Mouse (Mus musculus) kidney, postnatal 0 days (tissue): ENCODE data around the gene Gorasp2. TPM values are rescaled to one million over a fixed set of nuclear protein-coding genes. Genes with fewer than 3 reads are reported as not detected.

Experiments used
- ATAC-seq: fragments of 200-750 bp; cut with Nextera tagmentation; replicated peaks from 2 replicates; pipeline ENCODE4 v1.8.0; 2017; ENCODE audit warnings: low read depth, moderate number of reproducible peaks, moderate TSS enrichment, moderate library complexity; ENCODE audit not compliant: low FRiP score
- DNase-seq: peaks from one replicate; pipeline ENCODE4 v3.0.0-alpha.2; 2016; ENCODE audit warnings: low spot score
- H3K27ac ChIP-seq: fragments of 300-500 bp; sonication (generic); 2 replicates; pipeline ENCODE4 v1.5.1; 2014; ENCODE audit warnings: mild to moderate bottlenecking
- H3K27me3 ChIP-seq: fragments of 300-500 bp; sonication (generic); 2 replicates; pipeline ENCODE4 v1.6.1; 2014; ENCODE audit warnings: low read length, mixed read lengths; ENCODE audit not compliant: insufficient read depth
- H3K36me3 ChIP-seq: fragments of 300-500 bp; sonication (generic); 2 replicates; pipeline ENCODE4 v1.6.1; 2014; ENCODE audit warnings: low read length, mixed read lengths; ENCODE audit not compliant: insufficient read depth
- H3K4me1 ChIP-seq: fragments of 300-500 bp; sonication (generic); replicated peaks from 2 replicates; pipeline ENCODE4 v1.6.1; 2014; ENCODE audit warnings: antibody characterized with exemption, low read length, mixed read lengths; ENCODE audit not compliant: insufficient read depth
- H3K4me2 ChIP-seq: fragments of 300-500 bp; sonication (generic); 2 replicates; pipeline ENCODE4 v1.6.1; 2014; ENCODE audit warnings: mild to moderate bottlenecking, low read length, moderate library complexity, mixed read lengths
- H3K4me3 ChIP-seq: fragments of 300-500 bp; sonication (generic); replicated peaks from 2 replicates; pipeline ENCODE4 v1.5.1; 2014; ENCODE audit warnings: low read depth, low read length
- H3K9ac ChIP-seq: fragments of 300-500 bp; sonication (generic); 2 replicates; pipeline ENCODE4 v1.6.1; 2014; ENCODE audit warnings: low read depth, low read length
- H3K9me3 ChIP-seq: fragments of 300-500 bp; sonication (generic); replicated peaks from 2 replicates; pipeline ENCODE4 v1.6.1; 2016; ENCODE audit warnings: low read length, inconsistent platforms, mixed read lengths
- CTCF ChIP-seq: IDR thresholded peaks from 2 replicates; pipeline ENCODE4 v1.5.1; 2016; ENCODE audit warnings: antibody characterized with exemption, low read depth, mild to moderate bottlenecking, moderate library complexity
- WGBS: fragments of 180-500 bp; shearing (Covaris S2); extraction: QIAGEN DNeasy Blood & Tissue Kit; methylation state at CpG from one replicate; pipeline ENCODE4 v1.1.7; 2014; 5-methylcytosine and 5-hydroxymethylcytosine counted together
- polyA plus RNA-seq: library from polyadenylated mRNA; unstranded; fragments of >200 nt; fragmentation: Nextera tagmentation; extraction: Ambion mirVana; gene quantifications from 2 replicates; pipeline ENCODE4 v1.2.1, GENCODE M21; 2015

Gene Gorasp2
- polyA plus RNA-seq, 1 experiment from 2014 or later, result 151 TPM

DNA sequence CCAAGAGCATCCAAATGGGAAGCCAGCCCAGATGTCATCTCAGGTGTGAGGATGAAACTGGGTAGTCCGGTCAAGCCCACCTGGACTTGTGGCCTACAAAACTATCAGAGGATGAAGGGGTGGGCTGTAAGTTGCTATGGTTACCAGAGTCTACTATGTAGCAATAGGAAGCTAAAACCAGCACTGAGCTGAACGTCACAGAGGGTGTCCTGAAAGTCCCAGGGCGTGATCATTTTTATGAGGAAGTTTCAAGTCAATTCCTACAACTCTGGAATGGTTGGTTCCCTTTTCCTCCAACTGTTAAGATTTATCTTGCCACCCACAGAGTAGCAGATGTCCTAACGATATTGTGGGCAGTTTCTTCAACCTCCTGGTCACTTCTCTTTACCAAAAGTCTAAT, 39.1 kb upstream of the Gorasp2 start:
- Histone ChIP-seq H3K27ac (no peak overlapping the region), H3K9me3 (no peaks in the 10 kb centered on the region), H3K9ac (no peak overlapping the region), H3K27me3 (no peaks in the 10 kb centered on the region), H3K36me3 (no peaks in the 10 kb centered on the region), H3K4me1 (no peaks in the 10 kb centered on the region), H3K4me3 (no peak overlapping the region), H3K4me2 (no peak overlapping the region)
- no peak for ATAC-seq
- DNase-seq, result no peak
- TF ChIP-seq CTCF, result no peak
- 56% methylated on average over 4 of the region's 4 CpGs for WGBS

DNA sequence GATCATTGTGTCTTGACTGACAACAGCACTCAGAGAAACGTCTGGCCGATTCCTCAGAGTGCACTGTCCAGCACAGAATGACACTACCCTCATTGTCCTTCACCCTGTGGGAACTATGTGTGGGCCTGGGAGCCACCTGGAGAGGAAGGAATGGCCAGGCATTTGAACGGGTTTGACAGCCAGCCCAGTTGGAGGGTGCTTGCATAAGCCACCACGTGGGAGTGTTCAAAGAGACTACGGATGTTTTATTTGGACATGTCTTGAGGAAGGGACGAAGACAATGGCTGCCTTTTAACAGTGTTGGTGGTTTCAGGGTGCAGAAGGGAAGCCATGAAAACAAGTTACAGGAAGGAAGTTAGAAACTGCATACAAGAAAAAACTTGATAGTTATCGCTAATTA, 35.6 kb upstream of the Gorasp2 start:
- Histone ChIP-seq H3K4me3 (no peak overlapping the region), H3K4me2 (no peak overlapping the region), H3K27ac (no peak overlapping the region), H3K27me3 (no peaks in the 10 kb centered on the region), H3K36me3 (no peaks in the 10 kb centered on the region), H3K4me1 (no peaks in the 10 kb centered on the region), H3K9ac (no peak overlapping the region), H3K9me3 (no peaks in the 10 kb centered on the region)
- no peak for DNase-seq
- WGBS, result 50% methylated on average over 7 of the region's 7 CpGs
- no peak for TF ChIP-seq CTCF
- no peak for ATAC-seq

DNA sequence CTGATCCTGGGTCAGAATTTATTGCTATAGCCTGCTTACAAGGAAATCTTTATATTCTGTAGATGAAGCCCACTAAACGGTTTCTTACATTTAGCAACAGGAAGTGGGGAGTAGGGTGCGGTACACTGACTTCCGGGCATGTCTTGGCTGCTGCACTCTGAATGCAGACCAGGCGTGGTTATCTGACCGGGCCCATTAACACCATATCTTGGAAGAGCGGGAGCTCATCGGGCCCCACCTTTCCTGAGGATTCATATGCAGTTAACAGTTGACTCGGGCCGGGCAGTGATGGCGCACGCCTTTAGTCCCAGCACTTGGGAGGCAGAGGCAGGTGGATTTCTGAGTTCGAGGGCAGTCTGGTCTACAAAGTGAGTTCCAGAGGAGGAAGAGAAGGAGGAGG, 33.0 kb upstream of the Gorasp2 start:
- no peaks in the 10 kb centered on the region for H3K9me3 ChIP-seq
- TF ChIP-seq CTCF, result no peak
- H3K4me1 ChIP-seq, result no peaks in the 10 kb centered on the region
- H3K4me3 ChIP-seq, result no peak overlapping the region
- ATAC-seq, result no peak
- no peaks in the 10 kb centered on the region for H3K27me3 ChIP-seq
- H3K4me2 ChIP-seq, result no peak overlapping the region
- H3K27ac ChIP-seq, result no peak overlapping the region
- no peaks in the 10 kb centered on the region for H3K36me3 ChIP-seq
- WGBS, result 82% methylated on average over 12 of the region's 12 CpGs
- no peak overlapping the region for H3K9ac ChIP-seq
- DNase-seq, result no peak

DNA sequence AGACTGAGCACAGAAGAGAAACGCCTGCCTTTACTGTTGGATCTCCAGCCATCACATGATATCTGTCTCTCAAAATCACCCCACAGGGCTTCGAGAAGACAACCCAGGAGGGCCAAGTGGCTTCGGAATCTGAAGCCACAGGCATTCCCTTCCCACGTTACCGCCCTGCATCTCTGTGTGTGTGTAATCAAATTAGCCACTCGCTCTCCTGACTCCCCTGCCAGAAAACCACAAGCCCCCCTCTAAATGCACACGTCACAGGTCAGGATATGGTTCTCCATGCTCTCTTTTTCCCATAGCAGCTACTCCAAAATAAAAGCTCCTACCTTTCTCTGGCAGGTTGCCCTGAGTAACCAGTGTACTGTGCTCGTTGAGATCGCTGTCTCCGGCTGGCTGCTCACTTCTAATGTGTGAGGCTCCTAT, 32.0 kb upstream of the Gorasp2 start:
- DNase-seq (peak; percentile 94), ATAC-seq (peak; percentile 89)
- no peaks in the 10 kb centered on the region for H3K36me3 ChIP-seq
- no peak overlapping the region for H3K27ac ChIP-seq
- H3K4me1 ChIP-seq, result no peaks in the 10 kb centered on the region
- H3K4me3 ChIP-seq, result peak overlapping the region; percentile 16; the same call in 1 of the 2 replicates
- H3K9ac ChIP-seq, result no peak overlapping the region
- peak overlapping the region; percentile 45 for H3K4me2 ChIP-seq
- no peaks in the 10 kb centered on the region for H3K27me3 ChIP-seq
- H3K9me3 ChIP-seq, result no peaks in the 10 kb centered on the region
- no peak for TF ChIP-seq CTCF
- WGBS, result 11% methylated on average over 10 of the region's 10 CpGs

DNA sequence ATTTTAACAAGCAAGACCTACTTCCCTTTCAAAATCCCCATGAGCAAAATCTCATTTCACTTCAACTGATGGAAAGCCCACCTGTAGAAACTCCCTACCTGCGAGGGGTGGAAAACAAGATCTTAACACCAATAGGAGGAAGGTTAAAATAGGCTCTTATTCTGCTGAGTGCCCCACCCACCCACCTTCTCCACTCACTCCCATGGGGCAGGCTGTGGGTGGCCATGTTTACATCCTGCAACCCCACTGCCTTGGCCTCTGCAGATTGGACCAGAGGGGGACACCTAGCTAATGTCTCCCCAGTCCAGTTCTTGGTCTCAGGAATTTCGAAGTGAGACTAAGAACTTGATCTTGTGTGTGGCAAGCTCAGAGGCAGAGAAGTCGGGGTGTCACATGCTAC, 31.5 kb upstream of the Gorasp2 start:
- H3K27ac ChIP-seq, result no peak overlapping the region
- peak overlapping the region; percentile 45 for H3K4me2 ChIP-seq
- TF ChIP-seq CTCF, result no peak
- no peaks in the 10 kb centered on the region for H3K27me3 ChIP-seq
- ATAC-seq (no peak), DNase-seq (no peak)
- 46% methylated on average over 3 of the region's 3 CpGs for WGBS
- H3K4me3 ChIP-seq, result no peak overlapping the region
- H3K4me1 ChIP-seq, result no peaks in the 10 kb centered on the region
- H3K9me3 ChIP-seq, result no peaks in the 10 kb centered on the region
- no peaks in the 10 kb centered on the region for H3K36me3 ChIP-seq
- H3K9ac ChIP-seq, result no peak overlapping the region

DNA sequence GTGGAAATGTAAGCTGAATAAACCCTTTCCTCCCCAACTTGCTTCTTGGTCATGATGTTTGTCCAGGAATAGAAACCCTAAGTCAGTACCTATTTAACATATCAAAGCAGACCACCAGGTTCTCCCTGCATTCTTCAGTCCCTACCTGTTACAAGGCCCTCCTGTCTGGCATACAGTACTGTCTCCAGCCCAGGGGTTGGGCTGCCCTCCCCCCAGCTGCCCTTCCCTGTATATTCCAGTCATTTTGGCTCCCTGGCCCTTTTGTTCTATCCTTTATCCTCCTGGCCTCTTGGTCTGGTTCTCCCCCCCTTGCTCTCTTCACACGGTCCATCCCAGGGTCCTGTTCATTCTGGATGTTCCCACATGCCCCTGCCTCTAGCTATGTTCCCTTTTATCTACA, 30.1 kb upstream of the Gorasp2 start:
- no peak for DNase-seq
- ATAC-seq, result no peak
- Histone ChIP-seq H3K4me3 (no peak overlapping the region), H3K36me3 (no peaks in the 10 kb centered on the region), H3K9me3 (no peaks in the 10 kb centered on the region), H3K27ac (no peak overlapping the region), H3K4me2 (no peak overlapping the region), H3K27me3 (no peaks in the 10 kb centered on the region), H3K9ac (no peak overlapping the region), H3K4me1 (no peaks in the 10 kb centered on the region)
- TF ChIP-seq CTCF, result no peak
- WGBS, result 81% methylated on average over 1 of the region's 1 CpGs

DNA sequence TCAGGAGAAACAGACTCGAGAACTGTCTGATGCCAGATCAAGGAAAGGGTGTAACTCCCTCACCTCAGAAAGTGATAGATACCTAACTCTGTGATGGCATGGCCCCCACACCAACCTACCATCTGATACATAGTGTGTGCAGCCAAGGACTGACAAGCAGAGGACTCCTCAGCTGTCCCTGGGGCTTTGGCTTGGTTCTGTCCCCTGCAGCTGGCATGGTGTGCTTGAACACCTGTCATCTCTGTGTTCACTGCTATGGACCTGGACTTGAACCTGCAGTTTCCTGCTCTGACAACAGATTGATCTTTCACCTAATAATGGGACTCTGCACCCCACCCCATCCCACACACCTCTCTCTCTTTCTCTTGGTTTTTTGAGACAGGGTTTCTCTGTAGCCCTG, 29.0 kb upstream of the Gorasp2 start:
- Histone ChIP-seq H3K27me3 (no peaks in the 10 kb centered on the region), H3K4me3 (no peak overlapping the region), H3K9me3 (no peaks in the 10 kb centered on the region), H3K36me3 (no peaks in the 10 kb centered on the region), H3K9ac (no peak overlapping the region), H3K4me1 (no peaks in the 10 kb centered on the region), H3K27ac (no peak overlapping the region), H3K4me2 (no peak overlapping the region)
- DNase-seq, result no peak
- no peak for TF ChIP-seq CTCF
- ATAC-seq, result no peak
- WGBS, result 68% methylated on average over 1 of the region's 1 CpGs
